Mouse (Mus musculus) ES-E14 (cell line): Measurements from ENCODE around the gene Zfhx3. TPM values are rescaled to one million over a fixed set of nuclear protein-coding genes. Genes with fewer than 3 reads are reported as not detected.
"Not testable (repeated sequence)": the region's sequence is repeated elsewhere in the genome, so short reads cannot be mapped to it uniquely, and the experiment has no call there.

Source experiments
- DNase-seq: peaks from one replicate; pipeline ENCODE4 v3.0.0-alpha.2; 2013; ENCODE audit warnings: low read depth, low spot score
- H3K27ac ChIP-seq: 2 replicates; pipeline ENCODE4 v1.5.1; 2012; ENCODE audit warnings: low read depth, mild to moderate bottlenecking, low read length, moderate library complexity, mixed read lengths; ENCODE audit not compliant: poor library complexity, insufficient read depth, severe bottlenecking
- H3K36me3 ChIP-seq: 2 replicates; pipeline ENCODE4 v1.6.1; 2012; ENCODE audit warnings: mild to moderate bottlenecking, low read length, moderate library complexity, mixed read lengths; ENCODE audit not compliant: control insufficient read depth, poor library complexity, insufficient read depth, severe bottlenecking
- H3K4me1 ChIP-seq, 2 experiments: fragments of 150-350 bp in 1 of 2; sonication (generic) in 1 of 2; 2 replicates each; pipeline ENCODE4 v1.6.1; 2012; ENCODE audit warnings: low read length in 2 of 2, mild to moderate bottlenecking in 1 of 2, mixed read lengths in 1 of 2; ENCODE audit not compliant: control insufficient read depth in 2 of 2, insufficient read depth in 2 of 2, poor library complexity in 1 of 2
- H3K4me3 ChIP-seq, 2 experiments: fragments of 150-350 bp in 1 of 2; sonication (generic) in 1 of 2; 2 replicates each; pipeline ENCODE4 v1.5.1; 2012; ENCODE audit warnings: low read length in 2 of 2, low read depth in 1 of 2, mild to moderate bottlenecking in 1 of 2, mixed read lengths in 1 of 2; ENCODE audit not compliant: insufficient read depth in 1 of 2, poor library complexity in 1 of 2, severe bottlenecking in 1 of 2
- H3K9ac ChIP-seq: 2 replicates; pipeline ENCODE4 v1.6.1; 2012; ENCODE audit warnings: low read depth, mild to moderate bottlenecking, low read length, mixed read lengths; ENCODE audit not compliant: poor library complexity, insufficient read depth, severe bottlenecking
- H3K9me3 ChIP-seq: fragments of 150-350 bp; sonication (generic); 2 replicates; pipeline ENCODE4 v1.6.1; 2012; ENCODE audit warnings: low read depth, mild to moderate bottlenecking, low read length; ENCODE audit not compliant: control insufficient read depth, insufficient read depth
- CHD2 ChIP-seq: IDR thresholded peaks from 2 replicates; pipeline ENCODE4 v1.6.1; 2014; ENCODE audit warnings: mild to moderate bottlenecking, low read depth, low read length, inconsistent platforms
- HCFC1 ChIP-seq: IDR thresholded peaks from 2 replicates; pipeline ENCODE4 v1.6.1; 2012; ENCODE audit warnings: low read length, inconsistent platforms, borderline replicate concordance; ENCODE audit not compliant: insufficient read depth
- MAFK ChIP-seq: IDR thresholded peaks from 2 replicates; pipeline ENCODE4 v1.6.1; 2014; ENCODE audit warnings: mild to moderate bottlenecking, low read depth, low read length, inconsistent platforms; ENCODE audit not compliant: insufficient read depth
- ZC3H11A ChIP-seq: IDR thresholded peaks from 2 replicates; pipeline ENCODE4 v1.6.1; 2012; ENCODE audit warnings: low read depth, mild to moderate bottlenecking, inconsistent platforms, low read length, borderline replicate concordance
- ZNF384 ChIP-seq: IDR thresholded peaks from 2 replicates; pipeline ENCODE4 v1.6.1; 2012; ENCODE audit warnings: low read depth, low read length, inconsistent platforms
- in situ Hi-C, 2 experiments: fragments of 600-800 bp; cut with MboI; formaldehyde crosslinking; loops; one replicate each; pipeline ENCODE4 v1.15.1; 2025; ENCODE audit warnings: low sequenced_read_pairs in 2 of 2, inconsistent platforms in 1 of 2; ENCODE audit not compliant: unreplicated experiment in 2 of 2
- total RNA-seq: library from RNA; depleted of rRNA; stranded (reverse); fragments of 300-350 nt; gene quantifications from 2 replicates; pipeline ENCODE4 v1.2.3, GENCODE M21; 2012; rRNA removed

Gene Zfhx3
- total RNA-seq: 5.9 and 8.8 TPM in 2 replicates

DNA sequence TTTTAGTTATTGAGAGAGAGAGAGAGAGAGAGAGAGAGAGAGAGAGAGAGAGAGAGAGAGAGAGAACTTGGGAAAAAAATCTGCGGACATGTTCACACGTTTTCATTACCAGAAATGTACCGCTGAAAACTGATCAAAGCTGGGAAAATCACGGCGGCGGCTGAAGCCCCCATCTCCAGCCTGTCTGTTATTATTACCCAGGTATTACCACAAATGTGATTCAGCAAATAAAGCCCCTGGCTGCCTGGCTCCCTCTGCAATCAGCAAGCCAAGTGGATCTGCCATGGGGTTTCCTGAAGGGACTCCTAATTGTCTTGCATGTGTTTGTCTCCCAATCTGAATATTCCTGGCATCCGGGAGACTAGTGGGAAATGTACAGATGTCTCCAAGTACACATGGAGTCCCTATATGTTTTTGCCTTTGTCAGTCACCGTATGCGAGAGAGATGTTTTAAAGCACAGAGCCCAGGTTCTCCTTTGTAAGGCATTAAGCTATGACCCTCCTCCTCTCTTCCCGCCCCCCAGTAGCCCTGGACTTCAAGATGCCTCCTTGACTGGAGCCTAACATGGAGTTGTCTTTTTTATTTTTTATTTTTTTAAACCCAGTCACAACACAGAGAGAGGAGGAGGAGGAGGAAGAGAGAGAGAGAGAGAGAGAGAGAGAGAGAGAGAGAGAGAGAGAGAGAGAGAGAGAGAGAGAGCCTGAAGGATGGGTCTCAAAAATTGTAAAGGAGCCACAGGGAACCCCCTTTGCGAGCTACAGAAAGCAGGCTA lies at the start of gene Zfhx3:
Gene Zfhx3 (plus strand): TSS at position 723 of the 773 bp plus-strand sequence.
- in situ Hi-C loops: no loop called here
- Histone ChIP-seq H3K9ac (no peak within 1 kb of the TSS), H3K36me3 (no peaks in the 10 kb centered on the region), H3K9me3 (no peaks in the 10 kb centered on the region), H3K4me1 (peaks cover 0 to 5% of the 10 kb centered on the region in 2 experiments; a peak in 1 of 4 replicates), H3K27ac (no peak within 1 kb of the TSS), H3K4me3 (no peak within 1 kb of the TSS)
- no peak for DNase-seq
- TF ChIP-seq HCFC1 (no peak), ZC3H11A (no peak), CHD2 (no peak), ZNF384 (no peak), MAFK (no peak)

DNA sequence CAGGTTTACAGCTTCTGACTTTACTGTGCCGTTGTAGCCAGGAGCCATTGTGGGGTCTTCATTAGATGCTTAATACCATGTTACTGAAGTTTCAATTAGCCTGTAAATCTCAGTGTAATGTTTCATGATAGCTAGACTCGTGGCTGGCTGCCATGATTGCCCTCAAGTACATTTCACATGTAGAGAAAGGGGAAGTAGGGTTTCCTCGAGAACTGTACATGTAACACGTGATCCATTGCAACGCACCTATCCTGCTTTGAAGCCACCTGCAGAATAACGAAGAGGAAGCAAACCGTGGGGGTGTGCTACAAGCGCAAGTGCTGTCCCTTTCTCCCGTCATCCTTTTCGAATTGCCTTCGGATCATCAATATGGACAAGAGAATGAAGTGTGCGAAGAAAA lies 23.5 kb upstream of the Zfhx3 start:
- Histone ChIP-seq H3K9ac (no peak overlapping the region), H3K4me3 (no peak overlapping the region), H3K9me3 (no peaks in the 10 kb centered on the region), H3K27ac (no peak overlapping the region), H3K4me1 (no peaks in the 10 kb centered on the region), H3K36me3 (no peaks in the 10 kb centered on the region)
- DNase-seq: no peak
- TF ChIP-seq CHD2: no peak
- no peak for TF ChIP-seq ZNF384
- no peak for TF ChIP-seq HCFC1
- TF ChIP-seq ZC3H11A: no peak
- TF ChIP-seq MAFK: no peak
- in situ Hi-C loops: no loop called here

DNA sequence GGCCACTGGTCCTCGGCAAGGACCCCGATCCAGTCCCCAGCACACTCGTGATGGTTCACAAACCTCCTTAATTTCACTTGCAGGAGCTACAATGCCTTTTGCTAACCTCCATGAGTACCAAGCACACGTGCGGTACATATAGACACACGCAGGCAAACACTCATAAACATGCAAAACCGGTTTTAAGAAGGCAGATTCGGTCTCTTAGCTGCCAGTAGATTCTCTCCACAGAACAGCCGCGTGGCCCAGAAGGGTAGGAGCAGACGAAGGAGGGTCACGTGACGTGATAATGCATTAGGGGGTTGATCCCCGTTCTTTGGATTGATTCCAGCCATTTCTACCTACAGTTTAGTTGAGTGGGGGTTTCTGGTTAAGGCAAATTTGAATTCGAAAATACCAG lies 16.3 kb upstream of the Zfhx3 start:
- in situ Hi-C loops: no loop called here
- no peak overlapping the region for H3K27ac ChIP-seq
- DNase-seq: no peak
- H3K9me3 ChIP-seq: no peaks in the 10 kb centered on the region
- no peak overlapping the region for H3K9ac ChIP-seq
- no peaks in the 10 kb centered on the region for H3K36me3 ChIP-seq
- no peak for TF ChIP-seq CHD2
- no peak for TF ChIP-seq ZNF384
- no peak for TF ChIP-seq HCFC1
- TF ChIP-seq ZC3H11A: no peak
- no peak for TF ChIP-seq MAFK
- no peaks in the 10 kb centered on the region; a peak in 1 of 4 replicates for H3K4me1 ChIP-seq
- no peak overlapping the region for H3K4me3 ChIP-seq

DNA sequence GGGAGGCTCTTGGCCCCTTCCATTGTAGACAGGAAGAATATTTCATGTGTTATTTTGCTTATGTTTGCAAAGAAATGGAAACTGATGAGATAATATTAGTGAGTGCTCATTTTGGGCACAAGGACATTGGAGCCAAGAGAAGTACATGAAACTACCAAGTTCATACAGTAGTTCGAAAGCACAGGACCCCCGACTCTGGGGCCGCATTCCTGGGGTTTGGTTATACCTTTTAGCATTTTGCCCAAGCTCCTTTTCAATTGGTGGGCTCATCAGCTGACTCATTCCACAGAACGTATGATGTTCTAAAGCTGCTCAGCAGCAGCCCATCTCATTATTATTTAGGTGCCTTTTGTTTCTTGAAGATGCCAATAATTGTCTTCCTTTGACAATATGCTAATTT lies 5.7 kb upstream of the Zfhx3 start:
- Histone ChIP-seq H3K4me3 (no peak overlapping the region), H3K9ac (no peak overlapping the region), H3K4me1 (no peaks in the 10 kb centered on the region), H3K27ac (no peak overlapping the region), H3K9me3 (no peaks in the 10 kb centered on the region), H3K36me3 (no peaks in the 10 kb centered on the region)
- in situ Hi-C loops: no loop called here
- DNase-seq: no peak
- TF ChIP-seq CHD2: no peak
- no peak for TF ChIP-seq HCFC1
- TF ChIP-seq MAFK: no peak
- TF ChIP-seq ZNF384: no peak
- no peak for TF ChIP-seq ZC3H11A

DNA sequence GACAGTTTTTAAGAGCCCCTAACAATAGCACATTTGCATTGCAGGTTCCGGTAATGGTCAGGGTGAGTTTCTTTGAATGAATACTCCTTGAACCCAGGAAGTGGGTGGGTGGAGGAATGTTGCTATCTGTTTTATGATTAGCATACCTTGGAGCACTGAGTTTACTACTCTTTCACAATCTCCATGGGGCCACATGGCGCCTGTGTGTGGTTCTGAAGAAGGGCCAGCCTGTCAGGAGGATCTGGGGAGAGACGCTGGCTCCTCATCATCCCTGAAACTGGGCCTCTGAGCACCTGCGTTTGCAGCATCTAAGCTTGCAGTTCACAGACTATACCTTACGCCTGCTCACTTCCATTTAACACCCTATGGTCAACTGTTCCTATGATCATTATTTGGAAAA lies 4.2 kb upstream of the Zfhx3 start:
- H3K9me3 ChIP-seq, H3K27ac ChIP-seq, H3K36me3 ChIP-seq, H3K4me1 ChIP-seq, in situ Hi-C loops, DNase-seq, H3K9ac ChIP-seq, H3K4me3 ChIP-seq: not testable (repeated sequence)
